Mouse (Mus musculus): ENCODE data around the gene Arap1.
A peak's percentile ranks its signal among the peaks of the same experiment; 100 is the strongest.

Gene Arap1

DNA sequence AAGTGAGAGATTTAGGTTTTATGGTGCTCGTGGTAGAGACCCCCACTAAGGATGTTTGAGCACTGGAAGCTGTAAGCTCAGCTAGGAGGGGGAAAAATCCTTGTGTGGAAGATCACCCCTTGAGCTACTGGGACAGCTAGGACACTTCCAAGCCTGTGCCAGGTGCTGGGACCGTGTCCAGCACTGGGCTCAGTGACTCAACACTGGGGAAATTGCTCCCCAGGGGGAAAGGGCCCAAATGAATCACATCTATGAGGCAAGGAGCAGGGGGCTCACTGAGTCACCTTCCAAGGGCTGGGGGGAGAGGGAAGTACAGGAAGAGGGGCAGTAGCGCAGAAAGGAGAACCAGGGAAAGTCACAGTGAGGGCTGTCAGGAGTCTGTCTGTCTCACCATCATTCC, 102.0 kb downstream of the Arap1 start:
- DNase-seq (ENCODE audit: low spot score in 2 of 2): no peak

DNA sequence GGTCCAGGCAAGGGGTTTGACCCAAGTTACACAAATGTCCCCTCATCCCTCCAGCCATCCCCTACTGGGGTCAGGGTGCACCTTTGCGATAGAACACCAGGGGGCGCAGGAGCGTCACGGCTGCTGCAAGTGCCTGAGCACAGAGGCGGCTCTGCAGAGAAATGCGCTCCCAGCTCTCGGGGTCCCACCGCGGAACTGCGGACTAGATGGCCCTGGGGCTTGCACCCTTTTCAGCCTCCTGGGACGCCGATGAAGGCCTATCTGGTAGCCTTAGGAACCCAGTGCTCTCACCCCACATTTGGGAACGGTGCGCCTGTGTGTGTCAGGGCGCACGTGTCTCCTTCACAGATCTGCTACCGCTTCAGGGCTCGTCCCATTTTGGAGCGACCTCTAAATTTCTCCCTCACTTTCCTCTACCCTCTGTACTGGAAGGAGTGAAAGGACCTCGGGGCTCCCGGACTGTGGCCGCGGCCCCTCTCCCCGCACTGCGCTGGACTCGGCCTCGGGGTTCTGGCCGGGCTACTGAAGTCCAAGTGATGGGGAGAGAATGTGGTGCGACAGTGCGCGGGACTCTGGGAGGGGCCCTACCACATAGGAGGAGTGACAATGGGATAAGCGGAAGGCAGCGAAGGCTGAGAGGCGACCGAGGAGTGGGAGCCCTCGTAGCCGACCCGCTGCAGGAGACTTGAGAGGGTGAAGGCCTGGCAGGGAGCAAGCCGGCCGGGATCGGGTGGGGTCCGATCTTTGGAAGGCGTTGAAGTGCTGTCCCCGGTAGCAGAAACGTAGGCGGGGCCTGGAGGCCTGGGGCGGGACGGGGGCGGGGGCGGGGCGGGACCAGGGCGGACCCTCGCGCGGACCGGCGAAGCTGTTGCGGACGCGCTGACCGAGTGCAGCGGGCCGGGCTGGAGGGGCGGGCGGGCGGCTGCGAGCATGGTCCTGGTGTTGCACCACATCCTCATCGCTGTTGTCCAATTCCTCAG, 102.8 kb downstream of the Arap1 start:
- DNase-seq (ENCODE audit: low spot score in 2 of 2): peak; percentile 72 to 85

DNA sequence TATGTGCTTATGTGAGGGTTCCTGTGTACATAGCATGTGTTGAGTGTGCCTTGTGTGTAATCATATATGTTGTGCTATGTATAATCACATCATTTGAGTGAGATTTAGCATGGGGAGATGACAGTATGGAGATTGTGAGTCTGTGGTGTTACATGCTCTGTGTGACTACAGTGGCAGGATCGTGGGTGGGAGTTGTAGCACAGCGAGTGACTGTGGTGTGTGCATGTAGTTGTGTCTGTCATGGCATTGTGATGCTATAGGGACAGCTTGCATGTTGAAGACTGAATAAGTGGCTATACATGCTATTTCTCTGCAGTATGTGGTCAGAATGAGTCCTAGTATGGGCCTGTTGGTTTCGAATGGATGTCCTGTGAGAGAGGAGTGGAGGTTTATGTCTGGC, 104.8 kb downstream of the Arap1 start:
- no peak for DNase-seq (ENCODE audit: low spot score in 2 of 2)

DNA sequence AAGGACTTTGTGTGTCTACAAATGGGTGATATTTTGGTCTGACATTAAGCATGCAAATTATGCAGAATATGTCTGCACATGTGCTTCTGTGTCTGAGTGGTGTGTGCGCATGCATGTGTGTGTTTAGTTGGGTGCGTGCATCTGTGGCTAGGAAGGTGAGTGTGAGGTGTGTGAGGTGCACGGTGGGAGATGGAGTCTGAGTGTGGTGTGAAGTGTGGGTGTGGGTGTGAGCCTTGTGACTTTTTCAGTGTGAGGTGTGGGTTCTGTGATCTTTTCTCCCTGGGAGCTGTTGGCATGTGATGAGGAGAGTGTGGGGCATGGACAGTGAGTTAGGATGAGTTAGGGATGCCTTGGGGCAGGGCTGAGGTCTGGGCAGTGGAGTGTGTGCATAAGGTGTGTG, 105.4 kb downstream of the Arap1 start:
- DNase-seq (ENCODE audit: low spot score in 2 of 2): no peak

DNA sequence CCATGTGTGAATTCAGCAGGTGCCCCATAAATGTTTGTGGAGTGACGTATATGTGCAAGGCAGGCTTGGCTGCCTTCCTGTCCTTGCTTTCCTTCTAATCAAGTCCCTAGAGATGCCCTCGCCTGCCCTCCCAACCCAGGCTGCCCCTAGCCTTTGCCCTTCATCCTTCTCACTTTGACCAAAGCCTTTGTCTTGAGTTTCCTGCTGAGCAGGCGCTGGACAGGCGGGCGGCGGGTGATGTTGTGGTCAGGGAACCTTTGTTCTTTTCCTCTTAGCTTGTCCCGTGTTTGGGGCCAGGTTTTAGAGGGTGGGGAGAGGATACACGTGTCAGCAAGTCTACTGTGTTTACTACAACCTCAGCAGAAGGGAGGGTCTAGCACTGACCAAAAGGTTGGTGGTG, 105.9 kb downstream of the Arap1 start:
- DNase-seq (ENCODE audit: low spot score in 2 of 2): no peak

DNA sequence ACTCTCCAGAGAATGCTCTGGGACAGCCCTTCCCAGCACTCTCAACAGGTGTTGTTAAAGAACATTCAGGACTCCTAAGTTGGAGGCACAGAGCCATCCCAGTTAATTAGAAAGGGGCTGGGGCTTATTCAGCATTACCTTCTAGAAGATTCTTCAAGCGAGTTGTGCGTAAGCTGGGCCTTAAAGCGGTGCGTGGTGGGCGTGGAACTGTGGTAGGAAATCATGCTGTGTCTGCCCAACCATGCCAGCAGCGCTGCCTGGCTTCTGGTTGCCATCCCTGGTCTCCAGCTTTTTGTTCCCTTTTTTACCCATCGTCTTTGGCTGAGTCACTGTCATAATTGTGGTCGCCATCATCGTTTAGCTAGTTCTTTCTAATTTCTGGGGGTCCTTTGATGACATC, 106.6 kb downstream of the Arap1 start:
- DNase-seq (ENCODE audit: low spot score in 2 of 2): no peak

DNA sequence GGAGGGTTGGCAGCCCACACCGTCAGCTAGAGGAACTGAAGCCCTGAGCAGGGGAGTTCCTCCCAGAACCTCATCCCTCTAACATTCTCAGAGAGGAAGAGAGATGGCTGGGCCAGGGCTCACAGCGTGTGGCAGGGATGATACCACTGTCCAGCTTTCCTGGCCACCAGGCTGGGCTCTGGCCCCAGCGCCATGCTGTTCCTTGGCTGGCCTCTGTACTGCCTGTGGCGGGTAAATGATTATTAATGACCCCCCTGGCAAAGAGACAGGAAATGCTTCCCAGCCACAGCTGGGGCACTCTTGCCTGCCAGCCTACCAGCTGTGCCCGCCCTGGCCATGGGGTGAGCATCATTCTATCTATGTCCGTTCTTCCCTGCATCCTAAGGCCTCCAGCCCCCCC, 107.3 kb downstream of the Arap1 start:
- no peak for DNase-seq (ENCODE audit: low spot score in 2 of 2)

DNA sequence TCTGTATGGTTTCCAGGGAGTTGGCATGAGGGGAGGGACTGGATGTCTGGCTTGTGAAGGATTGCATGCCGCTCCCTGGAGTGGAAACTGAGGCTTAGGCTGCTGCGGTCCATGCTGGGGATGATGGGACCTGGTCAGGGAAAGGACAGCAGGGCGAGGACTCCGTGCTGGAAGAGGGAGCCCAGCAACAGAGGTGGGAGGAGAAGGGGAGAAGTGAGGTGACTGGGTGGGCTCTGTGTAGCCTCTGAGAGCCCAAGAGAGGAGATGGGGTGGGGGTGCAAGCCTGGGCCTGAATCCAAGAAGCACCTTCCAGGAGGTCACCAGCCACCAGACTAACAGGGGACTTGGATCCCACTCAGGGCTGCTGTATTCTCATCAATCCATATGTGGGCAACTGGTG, 108.5 kb downstream of the Arap1 start:
- DNase-seq (ENCODE audit: low spot score in 2 of 2): no peak

DNA sequence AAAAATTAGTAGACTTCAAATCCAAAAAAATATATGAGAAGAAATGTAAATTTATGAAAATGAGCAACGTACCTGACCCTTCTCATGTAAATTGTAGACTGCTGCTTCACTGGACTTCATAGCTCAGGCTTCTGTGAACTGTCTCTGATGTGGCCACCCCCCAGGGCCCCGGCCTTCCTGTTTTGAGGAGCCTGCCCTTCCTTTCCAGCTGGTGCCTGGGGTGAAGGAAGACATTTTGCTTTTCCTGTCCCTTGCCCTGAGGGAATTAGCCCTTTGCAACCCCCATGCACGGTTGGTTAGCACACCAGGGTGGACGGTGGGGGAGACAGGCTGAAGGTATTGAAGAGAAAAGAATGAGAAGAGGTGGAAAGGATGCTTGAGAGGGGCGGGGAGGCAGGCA, 108.9 kb downstream of the Arap1 start:
- no peak for DNase-seq (ENCODE audit: low spot score in 2 of 2)

DNA sequence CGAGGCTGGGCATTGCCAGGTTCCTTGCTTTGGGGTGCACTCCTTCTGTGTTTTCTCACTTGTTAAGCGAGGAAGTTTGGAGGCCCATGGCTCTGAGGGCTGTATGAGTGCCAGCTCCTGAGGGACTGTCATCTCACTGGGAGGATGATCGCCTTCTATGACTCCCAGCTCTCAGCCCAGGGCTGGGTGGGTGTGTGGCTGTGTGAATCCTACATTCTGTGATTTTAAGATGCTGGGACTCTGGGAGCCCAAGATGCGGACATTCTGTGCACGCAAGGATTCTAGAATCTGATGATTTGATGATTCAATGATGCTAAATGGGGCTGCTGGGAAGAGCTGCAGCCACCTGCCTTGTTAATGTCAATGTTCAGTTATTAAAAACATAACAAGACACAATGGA, 109.4 kb downstream of the Arap1 start:
- no peak for DNase-seq (ENCODE audit: low spot score in 2 of 2)

DNA sequence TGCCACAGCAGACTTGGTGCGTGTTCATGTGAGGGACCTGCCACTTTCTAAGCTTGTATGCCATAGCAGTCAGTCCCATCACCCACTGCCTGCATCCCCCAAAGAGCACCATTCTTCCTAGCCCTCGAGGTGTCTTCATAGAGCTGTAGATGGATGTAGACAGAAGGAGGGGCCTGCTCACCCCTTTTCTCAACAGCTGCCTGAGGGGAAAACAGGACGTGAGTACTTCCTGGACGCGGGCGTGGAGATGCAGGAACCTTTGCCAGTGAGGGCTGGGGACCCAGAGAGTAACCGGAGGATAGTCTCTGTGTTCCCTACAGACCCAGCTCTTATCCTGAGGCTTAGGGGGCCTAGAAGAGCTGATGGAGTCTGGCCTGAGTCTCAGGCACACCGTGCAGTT, 109.9 kb downstream of the Arap1 start:
- no peak for DNase-seq (ENCODE audit: low spot score in 2 of 2)

DNA sequence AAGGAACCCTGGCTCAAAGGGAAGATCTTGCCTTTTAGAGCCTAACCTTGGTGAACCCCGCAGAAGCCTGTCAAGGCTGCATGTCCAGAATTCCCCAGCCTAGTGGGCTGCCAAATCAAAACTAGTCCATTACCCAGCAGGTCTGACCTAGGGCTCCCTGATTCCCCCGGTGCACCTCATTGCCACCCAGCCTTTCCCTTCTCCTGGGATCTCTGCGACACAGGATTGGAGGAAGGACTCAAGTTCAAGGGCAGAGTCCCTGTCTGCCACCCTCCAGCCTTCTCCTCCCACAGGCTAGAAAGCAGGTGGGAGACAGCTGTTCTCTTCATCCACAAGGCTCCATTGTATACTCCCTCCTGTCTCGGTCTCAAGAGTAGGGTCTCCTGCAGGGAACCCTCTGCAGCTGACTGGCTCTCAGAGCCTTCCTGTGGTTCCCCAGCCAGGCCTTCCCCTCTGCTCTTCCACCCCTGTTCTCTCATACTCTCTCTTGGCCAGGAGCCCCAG, 110.5 kb downstream of the Arap1 start:
- no peak for DNase-seq (ENCODE audit: low spot score in 2 of 2)

DNA sequence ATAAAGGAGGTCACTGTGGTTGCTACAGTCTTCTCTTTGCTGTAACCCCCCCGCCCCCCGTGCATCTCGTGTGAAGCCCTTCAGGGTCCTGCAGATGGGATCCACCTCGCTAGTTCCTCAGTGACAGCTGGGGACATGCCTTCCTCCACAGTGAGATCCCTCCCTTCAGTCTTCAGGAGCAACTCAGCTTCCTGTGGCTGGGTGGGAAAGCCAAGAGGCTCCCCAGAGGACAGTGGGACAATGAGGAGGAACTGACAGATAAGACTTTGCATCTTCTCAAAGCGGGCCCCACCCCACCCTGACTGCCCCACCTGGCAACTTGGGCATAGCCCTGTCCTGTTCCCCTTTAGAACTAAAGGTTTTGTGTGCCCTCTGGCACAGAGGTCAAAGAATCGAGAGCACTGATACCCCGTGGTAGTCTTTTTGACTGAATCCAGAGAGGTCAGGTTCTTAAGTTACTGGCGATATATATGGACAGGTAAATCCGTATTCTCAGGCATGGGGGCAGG, 111.5 kb downstream of the Arap1 start:
- DNase-seq (ENCODE audit: low spot score in 2 of 2): no peak

DNA sequence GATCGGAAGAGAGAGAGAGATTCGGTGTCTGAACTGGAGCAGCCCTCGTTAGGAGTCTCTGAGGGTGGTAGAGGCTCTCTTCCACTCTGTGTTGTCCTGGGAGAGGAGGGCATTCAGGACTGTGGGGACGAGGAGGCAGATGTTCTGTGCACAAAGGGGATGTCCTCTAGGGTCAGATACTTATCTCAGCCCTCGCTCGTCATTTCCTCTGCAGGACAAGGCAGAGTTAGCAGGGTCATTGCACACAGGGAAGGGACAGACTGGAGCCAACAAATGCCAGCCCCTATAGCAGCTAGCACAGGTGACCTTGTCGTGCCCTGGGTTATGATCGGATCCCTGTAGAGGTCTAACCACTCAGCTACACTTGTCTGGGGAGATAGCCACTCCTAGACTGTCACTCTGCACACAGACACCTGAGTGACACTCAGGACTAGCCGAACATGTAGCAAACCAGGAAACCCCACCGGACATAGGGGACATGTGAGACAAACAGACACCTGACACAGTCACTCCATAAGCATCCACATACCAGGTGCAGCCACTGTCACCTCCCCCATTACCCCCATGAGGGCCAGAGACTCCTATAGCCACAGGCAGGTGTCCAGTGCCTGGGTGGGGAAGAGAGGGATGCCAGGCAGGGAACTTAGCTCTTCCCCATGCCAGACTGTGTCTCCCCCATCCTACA, 112.2 kb downstream of the Arap1 start:
- no peak for DNase-seq (ENCODE audit: low spot score in 2 of 2)

DNA sequence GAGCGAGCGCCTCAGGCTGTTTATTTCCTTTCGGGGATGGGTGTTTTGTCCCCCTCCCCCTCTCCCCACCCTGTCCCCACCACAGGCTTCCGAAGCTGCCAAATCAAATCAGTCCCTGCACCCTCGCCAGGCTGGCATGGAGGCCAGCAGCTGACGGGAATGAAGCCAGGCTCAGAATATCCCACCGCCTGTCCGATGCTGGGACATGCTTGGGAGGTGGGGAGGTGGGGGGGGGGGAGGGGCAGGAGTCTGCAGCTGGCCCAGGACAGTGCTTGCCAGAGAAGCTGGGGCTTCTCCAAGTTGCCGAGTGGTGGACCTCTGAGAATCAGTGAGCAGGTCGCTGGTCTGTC, 112.7 kb downstream of the Arap1 start:
- DNase-seq (ENCODE audit: low spot score in 2 of 2): no peak

DNA sequence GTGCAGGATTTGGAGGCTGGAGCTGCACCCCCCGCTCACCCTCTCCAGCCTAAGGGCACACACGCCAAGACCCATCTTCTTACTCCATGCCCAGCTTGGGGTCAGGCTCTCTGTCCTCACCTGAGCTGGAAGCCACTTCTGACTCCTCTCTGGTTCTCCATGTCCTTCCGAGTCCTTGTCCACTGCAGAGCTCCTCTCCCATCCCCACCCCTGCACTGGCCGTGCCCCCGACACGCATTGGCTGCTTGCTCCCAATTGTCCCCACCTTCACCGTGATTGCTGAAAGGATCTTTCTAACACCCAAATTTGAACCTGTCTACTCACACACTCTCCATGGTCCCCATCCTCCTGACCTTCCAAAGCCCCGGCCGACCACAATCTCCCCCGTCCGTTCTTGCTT, 113.7 kb downstream of the Arap1 start:
- DNase-seq (ENCODE audit: low spot score in 2 of 2): no peak
